Mouse (Mus musculus) ES-E14 (cell line): ENCODE results near the gene Mtor.

Source experiments
- CHD2 ChIP-seq: IDR thresholded peaks from 2 replicates; pipeline ENCODE4 v1.6.1; 2014; ENCODE audit warnings: mild to moderate bottlenecking, low read depth, low read length, inconsistent platforms
- HCFC1 ChIP-seq: IDR thresholded peaks from 2 replicates; pipeline ENCODE4 v1.6.1; 2012; ENCODE audit warnings: low read length, inconsistent platforms, borderline replicate concordance; ENCODE audit not compliant: insufficient read depth
- ZC3H11A ChIP-seq: IDR thresholded peaks from 2 replicates; pipeline ENCODE4 v1.6.1; 2012; ENCODE audit warnings: low read depth, mild to moderate bottlenecking, inconsistent platforms, low read length, borderline replicate concordance
- ZNF384 ChIP-seq: IDR thresholded peaks from 2 replicates; pipeline ENCODE4 v1.6.1; 2012; ENCODE audit warnings: low read depth, low read length, inconsistent platforms

DNA sequence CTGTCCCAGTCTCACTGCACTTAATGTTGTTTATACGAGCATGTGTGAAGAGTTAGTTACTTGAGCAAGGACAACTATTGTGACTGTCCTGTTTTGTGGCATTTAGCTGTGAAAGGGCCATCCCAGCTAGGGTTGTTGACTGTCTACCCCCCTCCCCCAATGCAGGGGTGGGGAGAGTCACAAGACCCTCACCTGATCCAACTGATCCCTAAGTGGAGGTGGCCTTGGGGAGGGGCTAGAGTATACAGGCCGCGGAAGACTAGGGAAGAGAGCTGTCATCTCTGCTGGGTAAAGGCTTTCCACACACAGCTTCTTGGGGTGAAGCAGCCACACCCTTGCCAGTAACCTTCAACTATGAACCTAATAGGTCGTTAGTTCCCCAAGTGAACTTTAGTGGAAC, 151.9 kb downstream of the Mtor start:
- no peak for TF ChIP-seq HCFC1
- no peak for TF ChIP-seq CHD2
- no peak for TF ChIP-seq ZC3H11A
- no peak for TF ChIP-seq ZNF384
